Mouse (Mus musculus) ES-E14 (cell line): ENCODE results near the gene Sh2b2.

ENCODE experiments used
- CHD2 ChIP-seq: IDR thresholded peaks from 2 replicates; pipeline ENCODE4 v1.6.1; 2014; ENCODE audit warnings: mild to moderate bottlenecking, low read depth, low read length, inconsistent platforms
- MAFK ChIP-seq: IDR thresholded peaks from 2 replicates; pipeline ENCODE4 v1.6.1; 2014; ENCODE audit warnings: mild to moderate bottlenecking, low read depth, low read length, inconsistent platforms; ENCODE audit not compliant: insufficient read depth
- ZC3H11A ChIP-seq: IDR thresholded peaks from 2 replicates; pipeline ENCODE4 v1.6.1; 2012; ENCODE audit warnings: low read depth, mild to moderate bottlenecking, inconsistent platforms, low read length, borderline replicate concordance
- ZNF384 ChIP-seq: IDR thresholded peaks from 2 replicates; pipeline ENCODE4 v1.6.1; 2012; ENCODE audit warnings: low read depth, low read length, inconsistent platforms

DNA sequence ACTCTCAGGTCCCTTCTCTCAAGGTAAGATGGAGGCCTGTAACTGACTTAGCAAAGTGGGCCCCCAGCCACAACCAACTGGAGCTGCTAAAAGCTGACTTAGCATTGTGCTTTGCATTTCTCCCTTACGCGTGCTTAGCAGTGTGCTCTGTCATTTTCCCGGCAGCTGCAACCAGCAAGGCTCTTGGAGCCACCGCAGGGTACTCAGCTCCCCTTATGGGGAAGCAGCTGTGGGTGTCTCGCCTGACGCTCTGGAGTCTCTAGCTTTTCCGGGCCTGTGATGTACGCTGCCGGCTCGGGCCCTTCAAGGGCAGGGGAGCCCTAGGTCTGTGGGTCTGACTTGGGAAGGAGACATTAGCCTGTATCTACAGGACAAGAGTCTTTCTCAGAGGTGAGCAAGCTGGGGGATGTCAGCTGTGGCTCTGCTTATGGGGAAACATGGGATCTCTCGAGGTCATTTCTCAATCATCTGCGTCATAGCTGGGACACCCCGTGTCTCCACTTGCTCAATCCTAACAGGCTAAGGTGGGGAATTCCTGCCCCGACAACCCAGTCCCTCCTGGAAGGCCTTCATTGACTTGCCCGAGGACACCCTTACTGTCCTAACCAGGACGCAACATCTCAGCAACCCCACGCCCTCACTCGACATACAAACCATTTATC lies 29.2 kb downstream of the Sh2b2 start:
- TF ChIP-seq ZNF384, result no peak
- no peak for TF ChIP-seq CHD2
- no peak for TF ChIP-seq ZC3H11A
- TF ChIP-seq MAFK, result no peak
